Mouse (Mus musculus) embryonic facial prominence, embryonic 13.5 days (tissue): ENCODE measurements around the gene Drosha. TPM values are rescaled to one million over a fixed set of nuclear protein-coding genes. Genes with fewer than 3 reads are reported as not detected.

Experiments
- ATAC-seq: fragments of 200-750 bp; cut with Nextera tagmentation; 2 replicates; pipeline ENCODE4 v1.8.0; 2017; ENCODE audit warnings: low read depth; ENCODE audit not compliant: insufficient number of reproducible peaks, insufficient read depth, low FRiP score, low TSS enrichment
- H3K27ac ChIP-seq: fragments of 300-500 bp; sonication (generic); 2 replicates; pipeline ENCODE4 v1.5.1; 2015; ENCODE audit warnings: moderate library complexity, mild to moderate bottlenecking, inconsistent platforms
- H3K27me3 ChIP-seq: fragments of 300-500 bp; sonication (generic); 2 replicates; pipeline ENCODE4 v1.6.1; 2015; ENCODE audit warnings: mild to moderate bottlenecking, inconsistent platforms
- H3K36me3 ChIP-seq: fragments of 300-500 bp; sonication (generic); 2 replicates; pipeline ENCODE4 v1.6.1; 2015; ENCODE audit warnings: mild to moderate bottlenecking, inconsistent platforms
- H3K4me1 ChIP-seq: fragments of 300-500 bp; sonication (generic); 2 replicates; pipeline ENCODE4 v1.6.1; 2015; ENCODE audit warnings: inconsistent platforms
- H3K4me2 ChIP-seq: fragments of 300-500 bp; sonication (generic); 2 replicates; pipeline ENCODE4 v1.6.1; 2015; ENCODE audit warnings: moderate library complexity, mild to moderate bottlenecking, inconsistent platforms
- H3K4me3 ChIP-seq: fragments of 300-500 bp; sonication (generic); 2 replicates; pipeline ENCODE4 v1.5.1; 2015; ENCODE audit warnings: mild to moderate bottlenecking, inconsistent platforms
- H3K9ac ChIP-seq: fragments of 300-500 bp; sonication (generic); 2 replicates; pipeline ENCODE4 v1.6.1; 2015; ENCODE audit warnings: mild to moderate bottlenecking, inconsistent platforms
- H3K9me3 ChIP-seq: fragments of 300-500 bp; sonication (generic); 2 replicates; pipeline ENCODE4 v1.6.1; 2016; ENCODE audit warnings: inconsistent platforms
- WGBS: fragments of 180-500 bp; shearing (Covaris S2); methylation state at CpG from one replicate; pipeline ENCODE4 v1.1.7; 2015; ENCODE audit warnings: mixed read lengths; 5-methylcytosine and 5-hydroxymethylcytosine counted together
- polyA plus RNA-seq: library from polyadenylated mRNA; unstranded; fragments of >200 nt; fragmentation: Nextera tagmentation; extraction: Ambion mirVana; gene quantifications from 2 replicates; pipeline ENCODE4 v1.2.1, GENCODE M21; 2015

Gene Drosha
- polyA plus RNA-seq, 1 experiment from 2014 or later = 46.5 TPM

DNA sequence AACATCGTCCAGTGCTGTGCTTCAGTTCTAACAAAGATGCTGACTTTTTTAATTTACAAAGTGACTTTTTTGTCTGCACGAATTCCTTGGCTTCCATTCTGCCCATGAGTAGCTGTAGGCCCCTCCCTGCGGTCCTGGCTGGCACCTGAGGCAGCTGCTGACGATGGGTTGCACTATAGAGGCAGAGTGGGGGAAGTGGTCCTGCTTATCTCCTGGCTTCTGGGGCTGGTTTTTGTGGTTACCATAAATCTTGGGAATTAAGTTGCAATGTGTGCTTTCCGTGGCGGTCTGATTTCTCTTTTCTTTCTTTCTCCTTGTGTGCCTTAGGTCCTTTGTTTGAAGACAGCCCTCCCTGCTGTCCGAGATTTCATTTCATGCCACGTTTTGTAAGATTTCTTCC, 42.7 kb downstream of the Drosha start:
- Histone ChIP-seq H3K4me2 (no peak overlapping the region), H3K36me3 (peaks cover 59% of the 10 kb centered on the region), H3K9ac (no peak overlapping the region), H3K4me1 (no peaks in the 10 kb centered on the region), H3K27ac (no peak overlapping the region), H3K4me3 (no peak overlapping the region), H3K9me3 (no peaks in the 10 kb centered on the region), H3K27me3 (no peaks in the 10 kb centered on the region)
- no peak for ATAC-seq
- WGBS = 71% methylated on average over 8 of the region's 8 CpGs

DNA sequence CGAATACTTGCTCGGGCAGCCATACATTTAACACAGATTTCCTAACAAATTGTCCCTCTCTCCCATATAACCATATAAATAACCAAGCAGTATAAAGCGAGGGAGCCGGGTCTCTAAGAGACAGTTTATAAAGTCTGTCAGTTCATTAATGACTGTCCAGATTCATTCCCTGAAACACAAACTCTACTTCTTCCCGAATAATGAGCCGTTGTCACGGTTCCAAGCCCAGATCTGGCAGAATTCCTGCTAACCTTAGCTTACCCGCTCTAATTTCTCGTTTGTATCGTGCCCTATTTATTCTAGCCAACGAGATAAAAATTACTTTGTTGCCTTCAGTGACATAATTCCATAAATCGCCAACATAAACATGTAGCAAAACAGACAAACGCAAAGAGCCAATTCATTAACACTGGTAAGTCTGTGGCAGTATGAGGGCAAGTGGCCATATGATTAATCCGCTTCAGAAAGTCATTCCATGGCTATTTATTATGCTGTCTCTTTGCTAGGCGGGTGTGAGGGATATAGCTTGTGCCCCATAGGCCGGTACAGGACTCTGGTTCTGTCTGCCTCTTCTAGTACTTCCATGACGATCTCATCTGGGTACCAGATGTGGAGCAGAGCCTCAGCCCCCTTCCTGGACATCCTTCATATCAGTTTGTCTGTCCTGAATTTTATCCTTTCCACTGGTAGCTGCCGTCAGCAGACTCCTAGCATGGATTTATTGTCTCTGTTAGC, 51.0 kb downstream of the Drosha start:
- Histone ChIP-seq H3K4me3 (no peak overlapping the region), H3K27me3 (no peaks in the 10 kb centered on the region), H3K4me2 (no peak overlapping the region), H3K9ac (no peak overlapping the region), H3K4me1 (no peaks in the 10 kb centered on the region), H3K27ac (no peak overlapping the region), H3K9me3 (no peaks in the 10 kb centered on the region), H3K36me3 (peaks cover 68% of the 10 kb centered on the region)
- no peak for ATAC-seq
- WGBS = 83% methylated on average over 18 of the region's 18 CpGs

DNA sequence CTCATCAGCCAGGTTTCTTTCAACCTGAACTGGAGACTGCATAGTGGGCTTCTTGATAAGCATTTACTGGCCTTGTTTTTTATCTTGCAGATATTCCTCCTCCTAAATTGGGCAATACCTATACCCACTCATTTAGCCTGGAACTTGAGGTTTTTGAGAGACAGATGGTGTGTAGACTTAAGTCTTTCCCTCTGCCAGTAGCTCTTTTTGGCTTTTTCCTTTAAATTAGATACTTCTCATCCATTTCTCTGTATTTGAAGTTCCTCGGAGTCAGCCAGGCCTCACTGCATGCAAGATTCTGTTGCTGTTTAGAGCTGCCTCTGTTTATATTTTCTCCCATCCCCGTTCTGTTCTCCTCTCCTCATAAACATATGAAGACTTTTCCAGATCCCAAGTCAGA, 51.7 kb downstream of the Drosha start:
- no peak for ATAC-seq
- Histone ChIP-seq H3K4me2 (no peak overlapping the region), H3K4me1 (no peaks in the 10 kb centered on the region), H3K4me3 (no peak overlapping the region), H3K9ac (no peak overlapping the region), H3K9me3 (no peaks in the 10 kb centered on the region), H3K27me3 (no peaks in the 10 kb centered on the region), H3K36me3 (peaks cover 68% of the 10 kb centered on the region), H3K27ac (no peak overlapping the region)
- whole genome bisulfite sequencing = 85% methylated on average over 2 of the region's 2 CpGs

DNA sequence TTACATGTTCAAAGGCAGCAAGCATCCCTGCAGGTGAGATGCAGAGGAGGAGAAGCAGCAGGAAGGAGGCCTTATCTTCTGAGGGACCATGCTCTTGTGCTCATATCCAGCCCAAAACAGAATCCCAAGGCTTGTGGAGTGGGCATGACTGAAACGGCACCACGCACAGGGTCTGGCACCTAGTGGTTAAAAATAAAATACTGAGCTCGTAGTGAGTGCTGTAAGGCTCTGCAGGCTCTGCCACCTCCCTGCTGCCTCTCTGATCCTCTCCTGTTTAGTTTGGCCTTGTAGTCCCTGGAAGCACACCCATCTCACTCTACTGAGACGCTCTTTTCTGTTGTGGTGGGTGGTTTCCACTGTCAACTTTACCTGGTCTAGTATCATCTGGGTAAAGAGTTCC, 52.3 kb downstream of the Drosha start:
- WGBS = 93% methylated on average over 4 of the region's 4 CpGs
- H3K9me3 ChIP-seq = no peaks in the 10 kb centered on the region
- peaks cover 69% of the 10 kb centered on the region for H3K36me3 ChIP-seq
- no peaks in the 10 kb centered on the region for H3K4me1 ChIP-seq
- no peak overlapping the region for H3K4me2 ChIP-seq
- no peak for ATAC-seq
- no peak overlapping the region for H3K4me3 ChIP-seq
- no peak overlapping the region for H3K9ac ChIP-seq
- no peak overlapping the region for H3K27ac ChIP-seq
- no peaks in the 10 kb centered on the region for H3K27me3 ChIP-seq

DNA sequence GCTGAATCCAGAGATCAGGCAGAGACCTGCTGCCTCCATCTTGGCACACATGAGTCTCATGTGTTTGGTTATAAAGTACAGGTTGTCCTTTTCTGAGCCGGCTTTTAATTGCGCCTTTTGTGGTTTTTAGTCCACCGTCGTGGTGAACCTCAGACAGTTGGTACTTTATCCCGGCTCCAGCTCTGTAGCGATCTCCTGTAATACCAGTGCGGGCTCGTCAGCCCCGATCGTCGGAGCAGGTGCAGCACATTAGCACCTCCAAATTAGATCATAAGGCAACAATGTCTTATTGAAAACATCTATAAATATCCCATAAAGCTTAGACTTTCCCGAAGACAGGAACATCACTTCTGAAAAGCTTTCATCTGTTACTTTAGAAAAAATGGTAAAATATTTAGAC, 53.3 kb downstream of the Drosha start:
- no peaks in the 10 kb centered on the region for H3K27me3 ChIP-seq
- no peak for ATAC-seq
- H3K9me3 ChIP-seq = no peaks in the 10 kb centered on the region
- H3K27ac ChIP-seq = no peak overlapping the region
- H3K4me1 ChIP-seq = no peaks in the 10 kb centered on the region
- H3K36me3 ChIP-seq = peaks cover 78% of the 10 kb centered on the region
- 79% methylated on average over 12 of the region's 12 CpGs for WGBS
- H3K4me2 ChIP-seq = no peak overlapping the region
- no peak overlapping the region for H3K4me3 ChIP-seq
- H3K9ac ChIP-seq = no peak overlapping the region

DNA sequence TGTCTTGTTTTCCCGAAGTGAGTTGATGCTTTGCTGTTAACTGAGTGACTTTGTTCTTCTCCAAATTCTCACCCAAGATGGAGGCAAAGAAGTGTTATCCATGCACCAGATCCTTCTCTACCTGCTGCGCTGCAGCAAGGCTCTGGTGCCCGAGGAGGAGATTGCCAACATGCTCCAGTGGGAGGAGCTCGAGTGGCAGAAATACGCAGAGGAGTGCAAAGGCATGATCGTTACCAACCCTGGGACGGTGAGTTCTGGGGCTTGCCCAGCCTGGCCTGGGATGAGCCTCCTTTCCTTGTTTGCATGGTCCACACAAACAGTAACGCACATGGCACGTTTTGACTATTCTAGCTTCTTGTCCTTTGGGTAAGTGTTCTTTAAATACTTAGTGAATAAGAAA, 54.0 kb downstream of the Drosha start:
- no peaks in the 10 kb centered on the region for H3K27me3 ChIP-seq
- WGBS = 92% methylated on average over 9 of the region's 9 CpGs
- H3K4me2 ChIP-seq = no peak overlapping the region
- no peak for ATAC-seq
- no peak overlapping the region for H3K9ac ChIP-seq
- peaks cover 81% of the 10 kb centered on the region for H3K36me3 ChIP-seq
- H3K4me1 ChIP-seq = no peaks in the 10 kb centered on the region
- H3K9me3 ChIP-seq = no peaks in the 10 kb centered on the region
- H3K4me3 ChIP-seq = no peak overlapping the region
- H3K27ac ChIP-seq = no peak overlapping the region

DNA sequence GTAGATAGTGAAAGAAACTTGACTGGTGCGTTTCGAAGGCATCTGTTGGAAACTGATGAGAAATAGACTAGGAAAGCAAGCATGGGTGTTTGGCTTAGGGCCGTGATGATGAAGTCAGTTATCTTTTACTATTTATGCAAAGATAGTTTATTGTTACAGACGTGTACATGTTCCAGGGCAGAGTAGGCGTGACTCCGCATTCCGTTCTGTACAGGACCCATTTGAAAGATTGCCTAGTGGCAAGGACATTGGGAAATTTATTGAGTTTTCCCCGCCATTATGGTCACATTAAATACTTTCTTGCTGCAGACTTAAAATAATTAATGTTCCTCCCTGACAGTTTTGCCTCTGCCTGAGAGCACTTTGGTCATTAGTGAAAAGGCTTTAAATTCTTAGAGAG, 55.3 kb downstream of the Drosha start:
- H3K27ac ChIP-seq = no peak overlapping the region
- ATAC-seq = no peak
- H3K36me3 ChIP-seq = peaks cover 88% of the 10 kb centered on the region
- no peak overlapping the region for H3K4me3 ChIP-seq
- no peaks in the 10 kb centered on the region for H3K27me3 ChIP-seq
- H3K4me2 ChIP-seq = no peak overlapping the region
- 92% methylated on average over 8 of the region's 8 CpGs for WGBS
- no peak overlapping the region for H3K9ac ChIP-seq
- no peaks in the 10 kb centered on the region for H3K9me3 ChIP-seq
- H3K4me1 ChIP-seq = no peaks in the 10 kb centered on the region

DNA sequence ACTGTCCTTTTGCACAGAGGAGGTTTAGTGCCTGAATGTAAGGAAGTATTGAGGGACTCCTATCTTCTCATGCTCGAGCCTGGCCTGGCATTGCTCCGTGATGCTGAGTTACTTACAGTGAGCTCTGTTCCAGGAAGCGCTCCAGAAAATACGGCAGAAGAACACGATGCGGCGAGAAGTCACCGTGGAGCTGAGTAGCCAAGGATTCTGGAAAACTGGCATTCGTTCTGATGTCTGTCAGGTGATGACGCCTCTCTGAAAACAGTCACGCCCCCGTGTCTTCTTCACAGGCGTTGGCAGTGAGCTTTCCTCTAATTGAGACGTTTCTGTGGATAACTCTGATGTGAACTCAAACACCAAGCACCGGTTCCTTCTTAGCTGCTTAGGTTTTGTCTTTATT, 60.2 kb downstream of the Drosha start:
- H3K36me3 ChIP-seq = peaks cover 95% of the 10 kb centered on the region
- WGBS = 92% methylated on average over 15 of the region's 15 CpGs

DNA sequence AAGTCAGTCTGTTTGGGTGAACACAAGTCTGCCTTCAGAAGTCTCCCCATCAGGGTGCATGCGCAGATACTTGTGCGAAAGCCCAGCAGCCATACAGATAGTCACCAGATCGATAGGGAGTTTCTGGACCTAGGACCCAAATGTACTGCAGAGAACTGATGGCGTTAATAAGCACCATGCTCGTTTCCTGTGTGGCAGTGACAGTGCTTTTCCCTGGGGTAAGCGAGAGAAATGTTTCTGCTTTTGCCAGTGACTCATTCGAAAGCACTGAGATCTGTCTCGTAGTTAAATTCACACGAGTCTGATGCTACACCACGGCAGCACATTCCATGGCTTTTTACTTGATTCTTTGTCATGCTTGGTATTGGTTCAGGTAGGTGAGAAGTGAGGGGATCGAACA, 60.7 kb downstream of the Drosha start:
- Histone ChIP-seq H3K27ac (no peak overlapping the region), H3K9ac (no peak overlapping the region), H3K9me3 (no peaks in the 10 kb centered on the region), H3K27me3 (no peaks in the 10 kb centered on the region), H3K4me3 (no peak overlapping the region), H3K4me2 (no peak overlapping the region), H3K36me3 (peaks cover 93% of the 10 kb centered on the region), H3K4me1 (no peaks in the 10 kb centered on the region)
- 93% methylated on average over 11 of the region's 11 CpGs for WGBS
- ATAC-seq = no peak

More for the DNA sequence above, 60.2 kb downstream of the Drosha start:
- H3K9ac ChIP-seq = no peak overlapping the region
- H3K4me2 ChIP-seq = no peak overlapping the region
- no peaks in the 10 kb centered on the region for H3K9me3 ChIP-seq
- H3K27me3 ChIP-seq = no peaks in the 10 kb centered on the region
- no peak overlapping the region for H3K4me3 ChIP-seq
- H3K27ac ChIP-seq = no peak overlapping the region
- no peaks in the 10 kb centered on the region for H3K4me1 ChIP-seq
- no peak for ATAC-seq

DNA sequence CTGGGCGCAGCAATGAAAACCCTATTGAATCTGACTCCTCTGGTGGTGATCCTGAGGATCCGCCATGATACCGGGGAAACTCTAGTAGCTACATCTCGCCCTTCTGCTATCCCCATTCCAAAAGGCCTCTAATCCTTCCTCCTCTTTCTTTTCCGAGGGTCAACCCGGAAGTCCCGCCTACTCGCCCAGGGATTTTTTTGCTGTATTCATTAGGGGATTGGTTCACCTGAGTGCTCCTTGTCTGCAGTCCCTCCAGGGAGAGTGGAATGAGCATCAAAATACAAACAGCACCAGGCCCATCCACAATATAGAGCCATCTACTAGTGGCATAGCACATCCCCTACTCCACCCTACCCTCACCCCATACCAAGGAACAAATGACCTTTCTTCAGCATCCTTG, 62.6 kb downstream of the Drosha start:
- no peak overlapping the region for H3K4me3 ChIP-seq
- H3K27ac ChIP-seq = no peak overlapping the region
- peaks cover 91% of the 10 kb centered on the region for H3K36me3 ChIP-seq
- no peak for ATAC-seq
- no peaks in the 10 kb centered on the region for H3K4me1 ChIP-seq
- no peak overlapping the region for H3K4me2 ChIP-seq
- H3K9me3 ChIP-seq = no peaks in the 10 kb centered on the region
- H3K9ac ChIP-seq = no peak overlapping the region
- H3K27me3 ChIP-seq = no peaks in the 10 kb centered on the region
- WGBS = 90% methylated on average over 8 of the region's 8 CpGs

DNA sequence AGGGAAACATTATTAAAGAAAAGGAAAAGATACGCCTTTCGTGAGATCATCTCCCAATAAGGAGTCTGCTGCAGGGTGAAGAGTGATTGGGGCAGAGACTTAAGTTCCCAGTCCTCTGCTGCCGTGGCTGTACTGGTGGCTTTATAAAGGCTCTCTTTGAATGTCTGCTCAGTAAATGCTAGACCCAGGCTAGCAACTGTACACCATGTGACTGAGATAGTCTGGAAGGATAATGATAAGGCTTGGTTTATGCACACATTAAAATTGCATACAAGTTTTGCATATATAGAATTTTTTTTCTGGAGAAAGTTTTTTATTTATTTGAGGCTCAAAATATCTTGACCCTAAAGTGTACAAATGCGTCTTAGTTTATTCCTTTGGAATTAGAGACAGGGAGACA, 63.7 kb downstream of the Drosha start:
- Histone ChIP-seq H3K4me3 (no peak overlapping the region), H3K4me1 (no peaks in the 10 kb centered on the region), H3K27me3 (no peaks in the 10 kb centered on the region), H3K27ac (no peak overlapping the region), H3K9me3 (no peaks in the 10 kb centered on the region), H3K9ac (no peak overlapping the region), H3K36me3 (peaks cover 85% of the 10 kb centered on the region), H3K4me2 (no peak overlapping the region)
- no peak for ATAC-seq
- WGBS = 88% methylated on average over 4 of the region's 4 CpGs

DNA sequence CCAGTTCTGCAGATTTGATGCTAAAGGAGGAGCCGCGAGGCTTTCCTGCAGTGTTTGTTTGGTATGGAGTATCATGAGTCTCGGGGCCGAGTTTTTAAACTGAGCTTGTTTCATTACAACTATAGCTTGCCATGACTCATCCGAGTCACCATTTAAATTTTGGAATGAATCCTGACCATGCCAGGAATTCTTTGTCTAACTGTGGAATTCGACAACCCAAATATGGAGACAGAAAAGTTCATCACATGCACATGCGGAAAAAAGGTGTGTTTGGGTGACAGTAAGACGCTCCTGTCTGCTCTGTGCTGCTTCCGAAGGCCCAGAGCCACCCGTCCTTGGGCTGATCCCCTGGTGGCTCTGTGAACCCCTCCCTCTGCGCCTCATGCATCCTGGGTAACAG, 65.3 kb downstream of the Drosha start:
- Histone ChIP-seq H3K4me3 (no peak overlapping the region), H3K9ac (no peak overlapping the region), H3K4me2 (no peak overlapping the region), H3K27ac (no peak overlapping the region), H3K27me3 (no peaks in the 10 kb centered on the region), H3K36me3 (peaks cover 83% of the 10 kb centered on the region), H3K4me1 (no peaks in the 10 kb centered on the region), H3K9me3 (no peaks in the 10 kb centered on the region)
- WGBS = 86% methylated on average over 11 of the region's 11 CpGs
- ATAC-seq = no peak
